Mouse (Mus musculus): ENCODE data around the gene Msl2.

Msl2 gene

GRCm38 (mm10) chr9:101152872-101153271 is 79.0 kb downstream of the Msl2 start:
- no peak for DNase-seq (ENCODE audit: low read depth, low spot score)

Measured in telencephalon, adult 2 months (tissue).